Mouse (Mus musculus) ovary, postnatal 14 days (tissue): ENCODE results near the gene Urm1.

Source experiments
- DNase-seq: peaks from one replicate; pipeline ENCODE4 v3.0.0; 2022; ENCODE audit warnings: low spot score

The Urm1 gene

DNA sequence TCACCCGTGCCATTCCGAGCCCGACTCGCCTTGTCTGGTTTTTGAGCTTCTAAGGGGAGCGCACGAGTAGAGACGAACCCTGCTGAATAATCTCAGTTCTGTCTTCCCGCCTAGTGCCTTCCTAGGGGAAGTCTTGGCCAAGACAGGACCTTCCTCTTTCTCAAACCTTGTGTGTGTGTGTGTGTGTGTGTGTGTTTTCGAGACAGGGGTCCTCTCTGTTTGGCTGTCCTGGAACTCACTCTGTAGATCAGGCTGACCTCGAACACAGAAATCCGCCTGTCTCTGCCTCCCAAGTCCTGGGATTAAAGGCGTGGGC, 7.8 kb downstream of the Urm1 start:
- DNase-seq = no peak

DNA sequence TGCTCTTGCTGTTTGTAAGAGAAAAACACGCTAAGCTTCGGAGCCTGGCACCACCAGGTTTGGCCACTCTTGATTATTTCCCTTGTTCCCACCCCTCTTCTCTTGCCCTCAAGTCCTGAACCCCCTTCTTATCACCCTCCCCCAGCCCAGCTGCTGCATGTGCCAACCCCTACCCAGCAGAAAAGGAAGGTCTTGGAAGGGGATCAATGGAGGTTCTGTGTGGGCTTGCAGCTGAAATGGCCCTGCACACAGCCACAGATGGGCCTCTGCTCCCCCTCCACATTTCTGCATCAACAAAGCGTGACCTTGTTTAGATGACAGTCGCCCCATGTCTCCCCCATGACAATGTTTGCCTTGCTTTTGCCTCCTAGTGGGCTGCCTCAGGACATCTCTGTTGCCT, 11.2 kb downstream of the Urm1 start:
- DNase-seq = no peak

DNA sequence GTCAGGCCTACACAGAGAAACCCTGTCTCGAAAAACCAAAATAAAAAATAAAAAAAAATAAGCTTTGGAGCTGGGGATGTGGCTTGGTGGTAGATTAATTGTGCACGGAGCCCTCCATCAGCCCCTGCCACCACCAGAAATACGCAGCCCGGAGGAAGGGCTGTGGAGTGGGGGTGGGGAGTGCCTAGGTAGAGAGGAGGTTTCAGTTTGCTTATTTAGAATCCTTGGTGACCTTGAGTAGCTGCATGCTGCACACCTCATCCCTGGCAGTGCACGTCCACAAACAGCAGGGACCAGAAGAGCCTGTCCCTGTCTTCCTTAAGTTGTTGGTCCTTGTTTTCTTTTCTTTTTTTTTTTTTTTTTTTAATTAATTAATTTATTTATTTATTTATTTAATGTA, 13.9 kb downstream of the Urm1 start:
- DNase-seq = no peak

DNA sequence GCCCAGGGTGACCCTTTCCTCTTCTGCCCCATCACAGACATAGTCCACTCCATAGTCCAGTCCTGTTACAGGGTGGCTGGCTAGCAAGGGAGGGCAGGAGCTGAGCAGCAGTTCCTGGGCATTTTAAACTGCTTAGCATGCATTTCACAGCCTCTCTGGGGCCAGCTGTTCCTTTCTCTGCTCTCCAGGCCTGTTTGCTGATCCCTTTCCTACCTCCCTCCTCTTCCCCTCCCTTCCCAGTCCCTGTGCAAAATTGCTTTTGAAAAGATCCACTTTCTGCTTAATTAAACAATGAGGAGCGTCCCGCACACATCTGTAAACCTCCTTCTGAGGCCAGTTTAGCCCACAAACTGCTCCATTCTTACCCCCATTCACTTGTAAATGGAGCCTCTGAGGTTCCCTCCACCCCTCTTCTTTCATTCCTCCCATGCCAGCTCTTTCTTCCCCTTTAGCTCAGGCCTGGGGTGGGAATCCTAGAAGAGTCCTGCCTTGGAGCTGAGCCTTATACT, 15.6 kb downstream of the Urm1 start:
- DNase-seq = no peak

DNA sequence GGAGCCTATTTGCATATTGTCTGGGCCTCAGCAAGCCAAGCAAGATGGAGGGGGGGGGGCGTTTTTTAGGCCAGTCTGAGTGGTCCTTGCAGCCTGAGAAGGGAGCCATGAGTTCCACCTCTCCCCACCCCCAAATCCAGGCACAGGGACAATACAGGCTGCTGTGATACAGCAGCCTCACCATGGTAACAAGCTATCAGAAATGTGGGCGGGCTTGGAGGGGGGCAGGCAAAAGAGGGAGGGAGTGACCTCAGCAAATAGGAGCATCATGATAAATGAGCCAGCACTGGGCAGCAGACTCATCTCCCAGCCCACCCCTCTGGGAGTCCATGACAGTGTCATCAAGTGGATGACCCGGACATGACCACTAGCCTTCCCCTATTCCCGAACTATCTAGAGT, 19.6 kb downstream of the Urm1 start:
- no peak for DNase-seq

DNA sequence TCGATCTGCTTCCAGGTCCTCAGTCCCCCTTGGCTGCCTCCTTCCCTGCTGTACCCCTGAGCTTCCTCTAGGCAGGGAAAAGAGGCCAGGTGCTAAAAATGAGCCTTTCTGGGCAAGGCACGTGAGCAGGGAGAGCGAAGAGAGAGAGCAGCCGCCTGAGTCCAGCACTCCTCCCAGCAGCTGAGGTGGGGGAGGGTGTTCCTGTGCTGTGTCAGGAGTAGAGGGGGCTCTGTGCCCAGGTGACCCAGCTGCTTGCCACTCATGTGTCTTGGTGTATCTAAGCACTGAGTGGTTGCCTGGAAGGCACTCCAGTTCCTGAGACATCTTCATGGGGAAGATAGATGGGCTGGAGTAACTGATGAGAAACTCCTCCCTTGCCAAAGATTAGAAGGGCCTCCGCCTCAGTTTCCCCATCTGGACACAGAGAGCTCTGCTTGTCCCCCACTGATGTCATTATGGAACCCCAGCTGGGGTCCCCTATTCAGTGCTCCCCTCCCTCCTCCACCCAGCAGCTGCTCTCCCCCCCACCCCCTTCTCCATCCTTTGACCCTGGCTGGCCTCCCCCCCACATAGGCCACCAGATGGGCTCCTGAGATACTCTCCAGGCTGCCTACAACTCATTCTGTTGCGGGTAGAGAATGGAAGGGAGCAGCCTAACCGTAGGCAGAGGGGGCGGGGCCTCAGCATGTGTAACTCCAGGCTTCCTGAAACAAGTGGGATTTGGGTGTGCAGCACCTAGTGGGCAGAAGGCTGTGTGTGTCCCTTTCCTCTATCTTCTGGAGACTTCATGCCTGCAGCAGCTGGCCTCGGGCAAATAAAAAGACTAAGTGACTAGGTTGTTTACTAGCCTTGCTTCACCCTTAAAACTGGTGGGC, 23.6 kb downstream of the Urm1 start:
- no peak for DNase-seq

DNA sequence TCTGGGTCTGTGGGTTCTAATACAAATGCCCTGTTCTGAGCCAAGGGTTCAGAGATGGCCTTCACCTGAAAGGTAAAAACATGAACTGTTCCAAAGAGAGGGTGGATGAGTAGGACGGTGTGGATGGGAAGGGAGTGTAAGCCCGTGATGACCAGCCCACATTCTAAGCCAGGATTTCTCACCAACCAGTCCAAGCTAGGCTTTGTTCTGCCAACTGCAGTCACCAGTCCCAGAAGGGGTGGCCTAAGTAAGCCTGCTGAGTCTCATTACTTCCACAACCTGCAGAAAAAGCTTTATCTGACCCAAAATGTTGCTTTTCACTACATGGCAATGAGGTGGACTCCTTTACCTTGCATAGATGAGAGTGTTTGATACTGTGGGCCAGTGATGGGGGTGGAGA, 24.2 kb downstream of the Urm1 start:
- no peak for DNase-seq

DNA sequence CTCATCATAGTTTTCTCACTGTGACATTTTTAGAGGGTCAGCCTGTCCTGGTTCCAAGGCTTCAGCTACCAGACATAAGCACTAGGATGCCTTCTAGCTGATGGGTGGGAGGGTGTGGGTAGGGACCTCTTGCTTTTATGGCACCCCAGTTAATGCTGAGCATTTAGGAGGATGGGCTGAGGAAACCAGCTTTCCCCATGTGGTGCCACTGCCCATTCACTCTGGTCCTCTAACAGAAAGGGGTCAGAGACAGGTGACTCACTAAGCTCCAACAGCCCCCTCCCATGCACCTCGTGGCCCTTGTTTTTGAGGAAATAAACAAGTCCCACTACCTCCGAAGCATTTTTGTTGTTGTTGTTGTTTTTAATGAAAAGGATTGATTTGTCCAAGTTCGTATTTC, 24.8 kb downstream of the Urm1 start:
- no peak for DNase-seq

DNA sequence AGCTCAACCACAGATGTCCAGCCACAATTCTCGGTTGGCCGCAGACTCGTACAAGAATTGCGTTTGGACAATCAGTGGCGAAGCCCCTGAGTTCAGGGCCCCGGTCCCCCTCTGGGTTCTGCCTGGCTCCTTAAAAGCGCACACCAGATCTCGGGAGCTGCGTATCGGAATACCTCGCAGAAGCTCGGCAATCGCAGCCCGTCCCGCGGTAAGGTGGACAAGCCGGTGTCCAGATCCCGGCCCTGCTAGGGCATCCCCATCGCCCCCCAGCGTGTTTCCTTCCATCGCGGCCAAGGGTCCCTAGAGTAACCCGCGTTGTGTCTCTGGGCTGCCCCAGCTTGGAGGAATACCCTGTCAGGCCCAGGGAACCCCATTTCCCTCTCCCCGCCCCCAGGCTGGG, 25.8 kb downstream of the Urm1 start:
- DNase-seq = no peak

DNA sequence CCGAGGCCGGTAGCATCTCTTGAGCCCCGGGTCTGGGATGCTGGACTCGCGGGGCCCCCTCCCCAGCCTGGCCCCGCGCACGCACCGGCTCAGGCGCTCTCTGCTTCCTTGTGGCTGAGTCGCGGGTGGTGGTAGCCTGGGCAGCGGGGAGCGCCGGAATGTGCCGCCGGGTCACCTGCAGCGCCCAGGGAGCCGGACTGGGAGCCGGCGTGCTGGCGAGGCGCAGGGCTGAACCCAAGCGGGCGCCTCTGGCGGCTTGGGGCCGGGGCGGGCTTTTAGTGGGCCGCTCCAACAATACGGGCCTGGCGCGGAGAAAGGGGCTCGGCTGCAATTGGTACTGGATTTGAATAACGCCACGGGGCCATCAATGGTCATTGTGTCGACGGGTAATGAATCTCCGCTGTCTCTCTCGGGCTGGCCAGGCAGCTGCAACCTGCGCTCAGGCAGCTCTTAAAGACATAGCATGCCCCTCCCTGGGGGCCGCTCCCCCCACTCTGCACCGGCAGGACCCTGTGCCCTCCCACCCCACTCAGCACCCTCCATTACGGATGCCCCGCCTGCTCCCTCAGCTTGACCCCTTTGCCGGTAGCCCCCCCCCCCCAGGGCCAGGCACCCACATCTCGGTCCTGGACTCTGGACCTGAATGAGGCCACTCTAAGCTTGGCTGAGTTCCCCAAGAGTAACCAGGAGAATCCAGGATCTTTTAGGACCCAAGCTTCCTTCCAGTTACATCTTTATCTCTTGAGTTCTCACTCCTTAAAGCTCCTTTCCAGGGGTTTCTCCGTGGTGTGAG, 26.4 kb downstream of the Urm1 start:
- DNase-seq = no peak

DNA sequence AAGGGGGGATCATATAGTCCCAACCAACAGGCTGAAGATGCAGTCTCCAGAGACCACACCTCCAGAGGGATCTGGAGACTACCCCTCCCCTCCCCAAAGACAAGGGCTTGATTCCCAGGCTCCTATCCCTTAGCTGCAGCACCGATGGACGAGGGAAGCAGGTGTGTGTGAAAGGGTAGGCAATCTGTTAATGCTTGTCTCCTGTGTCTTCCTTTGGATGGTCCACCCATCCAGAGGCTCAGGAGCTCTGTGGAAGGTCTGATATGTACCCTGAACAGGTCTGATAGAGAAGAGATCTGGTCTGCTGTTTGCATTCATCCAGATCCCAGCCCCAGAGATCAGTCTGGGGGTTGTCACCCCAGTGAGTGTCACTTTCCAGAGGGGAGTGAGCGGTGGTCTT, 27.0 kb downstream of the Urm1 start:
- DNase-seq = no peak

DNA sequence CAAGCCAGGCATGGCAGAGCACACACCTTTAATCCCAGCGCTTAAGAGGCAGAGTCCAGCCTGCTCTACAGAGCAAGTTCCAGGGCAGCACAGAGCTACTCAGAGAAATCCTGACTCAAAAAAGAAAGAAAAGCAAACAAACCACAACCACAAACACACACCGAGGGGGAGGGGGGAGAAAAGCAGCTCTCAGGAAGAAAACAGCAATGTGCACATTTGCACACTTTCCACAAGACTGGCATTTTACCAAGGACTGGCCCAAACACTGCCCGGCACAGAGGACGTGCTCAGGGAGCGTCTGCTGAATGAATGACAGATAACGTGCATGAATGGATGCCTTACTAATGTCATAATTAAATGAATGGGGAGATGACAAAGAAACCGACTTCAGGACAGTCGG, 29.2 kb downstream of the Urm1 start:
- no peak for DNase-seq

DNA sequence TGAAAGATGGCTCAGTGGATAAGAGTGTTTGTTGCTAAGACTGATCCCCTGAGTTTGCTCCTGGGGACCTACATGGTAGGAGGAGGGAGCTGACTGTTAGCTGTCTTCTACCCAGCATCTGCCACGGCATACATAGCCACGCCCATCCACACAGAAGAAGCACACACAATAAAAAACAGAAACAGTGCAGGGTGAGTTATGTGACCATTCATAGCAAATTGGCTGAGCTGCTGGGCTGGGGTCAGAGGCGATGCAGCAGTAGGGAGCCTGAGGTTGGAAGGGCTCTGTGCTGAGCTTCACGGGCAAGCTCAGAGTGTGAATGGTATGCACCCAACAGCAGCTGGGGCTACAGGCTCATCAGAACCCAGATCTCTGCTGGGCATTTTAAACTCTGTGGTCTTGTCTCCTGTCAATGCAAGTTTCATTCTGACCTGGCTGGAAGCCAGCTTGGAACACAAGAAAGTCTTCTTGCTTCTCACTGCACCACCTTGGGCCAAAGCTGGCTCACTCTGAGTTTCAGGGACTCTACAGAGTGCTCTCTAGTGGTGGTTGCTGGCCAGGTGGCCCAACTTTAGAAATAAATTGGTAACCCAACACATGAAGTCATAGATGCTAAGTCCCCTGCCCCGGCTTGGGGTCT, 30.1 kb downstream of the Urm1 start:
- no peak for DNase-seq

DNA sequence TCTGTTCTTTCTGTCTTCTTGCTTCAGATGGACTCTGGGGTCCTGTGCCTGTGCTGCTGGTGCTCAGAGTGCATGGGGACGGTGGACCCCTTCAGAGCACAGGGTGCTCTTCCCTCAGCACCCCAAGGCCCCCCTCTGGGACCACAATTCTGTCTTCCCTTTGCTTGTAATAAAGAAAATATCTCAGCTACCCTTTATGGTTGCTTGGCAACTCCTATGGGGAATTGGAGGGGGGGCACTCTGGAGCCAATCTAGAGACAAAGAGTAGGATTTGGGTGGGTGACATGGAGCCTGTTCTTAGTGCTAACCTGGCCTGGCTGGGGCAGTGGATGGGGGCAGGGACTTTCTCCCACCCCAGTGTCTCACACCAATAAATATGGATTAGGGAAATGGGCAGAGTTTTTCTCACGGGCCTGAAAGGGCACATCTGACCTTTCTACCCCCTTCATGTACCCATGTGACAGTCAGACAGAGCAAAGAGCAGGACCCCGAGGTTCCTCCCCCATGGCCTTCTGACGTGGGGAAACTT, 33.1 kb downstream of the Urm1 start:
- no peak for DNase-seq

DNA sequence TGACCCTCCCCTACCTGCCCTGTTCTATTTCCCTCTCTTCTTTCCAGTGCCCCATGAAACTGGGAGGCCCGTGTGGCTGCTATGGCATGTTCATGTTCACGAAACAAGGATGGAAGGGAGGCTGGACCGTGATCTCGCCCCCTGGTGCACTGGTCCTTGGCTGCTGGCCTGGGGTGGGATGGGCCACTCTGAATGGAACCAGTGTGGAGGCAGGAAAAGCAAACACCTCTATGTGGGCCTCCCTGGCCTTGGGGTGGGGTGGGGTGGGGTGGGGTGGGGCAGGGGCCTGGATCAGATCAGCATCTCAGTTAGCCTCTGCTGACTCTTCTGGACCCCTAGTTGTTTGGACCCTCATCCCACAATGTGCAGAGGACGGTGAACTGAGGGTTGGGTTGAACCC, 33.9 kb downstream of the Urm1 start:
- DNase-seq = no peak

DNA sequence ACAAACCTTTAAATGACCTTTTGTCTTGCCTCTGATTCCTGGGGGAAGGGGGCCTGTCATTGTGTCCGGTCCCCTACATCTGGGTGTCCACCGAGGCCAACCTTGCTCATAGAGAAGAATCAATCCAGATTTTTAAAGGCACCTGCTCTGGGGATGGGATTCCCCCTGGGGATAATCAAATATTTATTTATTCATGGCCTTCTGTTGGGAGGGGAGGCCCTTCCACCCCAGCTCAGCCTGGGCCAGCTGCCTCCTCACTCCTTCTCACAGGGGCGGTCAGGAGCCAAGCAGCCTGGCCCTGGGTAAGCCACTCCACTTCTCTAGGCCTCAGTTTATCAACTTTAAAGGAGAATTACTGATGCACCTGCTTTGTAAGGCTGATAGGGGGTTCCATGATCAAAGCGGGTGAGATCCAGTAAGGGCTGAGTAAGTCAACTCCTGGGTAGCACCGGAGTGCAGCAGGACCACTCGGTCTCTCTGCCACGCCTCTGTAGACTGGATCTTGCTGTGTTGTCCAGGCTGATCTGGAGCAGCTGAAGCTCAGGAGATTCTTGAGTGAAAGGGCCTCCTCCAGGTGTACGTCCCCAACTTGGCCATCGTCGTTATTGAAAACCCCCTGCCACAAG, 35.8 kb downstream of the Urm1 start:
- DNase-seq = no peak

DNA sequence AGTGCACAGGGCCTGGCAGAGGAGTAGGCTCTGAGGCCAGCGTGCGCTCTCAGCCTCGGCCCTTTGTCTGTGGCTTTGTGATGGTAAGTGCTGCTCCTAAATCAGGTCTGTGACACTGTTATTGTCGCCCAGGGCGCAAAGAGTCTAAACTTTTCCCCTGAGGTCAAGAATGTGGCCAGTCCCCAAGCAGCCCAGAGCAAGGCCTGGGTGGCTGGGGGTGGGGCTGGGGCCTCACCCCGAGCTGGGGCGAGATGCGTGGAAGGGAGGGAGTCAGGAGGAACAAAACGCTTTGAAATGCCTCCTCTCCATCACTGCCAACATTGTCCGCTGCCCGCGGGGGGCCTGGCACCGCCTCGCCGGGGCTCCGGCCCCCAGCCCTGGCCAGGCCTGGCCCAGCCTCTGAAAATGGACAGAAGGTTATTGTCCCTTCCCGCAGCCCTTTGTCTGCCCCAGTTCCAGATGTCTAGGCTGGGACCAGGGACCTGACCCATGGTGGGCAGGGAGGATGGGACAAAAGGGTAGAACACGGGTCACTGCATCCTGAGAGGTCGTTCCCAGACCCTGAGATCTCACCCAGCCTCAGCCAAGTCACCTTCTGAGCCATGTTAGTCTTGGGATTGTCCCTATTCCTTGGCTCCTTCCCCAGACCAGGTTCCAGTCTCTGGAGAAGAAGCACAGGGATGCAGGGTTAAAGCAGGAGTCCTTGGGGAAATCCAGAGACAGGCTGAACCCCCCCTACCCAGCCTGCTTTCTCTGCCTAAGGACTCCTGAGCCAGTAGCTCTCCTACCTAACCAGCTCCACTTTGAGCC, 36.8 kb downstream of the Urm1 start:
- no peak for DNase-seq

DNA sequence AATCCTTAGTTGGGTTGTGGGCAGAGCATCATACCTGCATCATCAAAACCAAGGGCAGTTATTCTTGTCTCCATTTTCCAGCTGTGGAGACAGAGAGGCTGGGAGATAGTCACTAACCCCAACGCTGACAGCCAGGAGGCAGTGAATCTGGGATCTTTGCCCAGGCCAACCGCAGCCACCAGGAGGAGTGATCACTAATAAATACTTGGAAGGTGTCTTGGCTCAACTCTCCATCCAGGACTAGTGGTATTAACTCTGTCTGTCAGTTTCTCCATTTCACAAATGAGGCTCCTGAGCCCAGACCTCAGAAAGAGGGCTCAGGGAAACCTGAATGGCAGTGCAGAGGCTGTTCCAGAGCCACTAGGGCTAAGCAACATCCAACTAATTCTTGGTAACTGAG, 37.5 kb downstream of the Urm1 start:
- no peak for DNase-seq

DNA sequence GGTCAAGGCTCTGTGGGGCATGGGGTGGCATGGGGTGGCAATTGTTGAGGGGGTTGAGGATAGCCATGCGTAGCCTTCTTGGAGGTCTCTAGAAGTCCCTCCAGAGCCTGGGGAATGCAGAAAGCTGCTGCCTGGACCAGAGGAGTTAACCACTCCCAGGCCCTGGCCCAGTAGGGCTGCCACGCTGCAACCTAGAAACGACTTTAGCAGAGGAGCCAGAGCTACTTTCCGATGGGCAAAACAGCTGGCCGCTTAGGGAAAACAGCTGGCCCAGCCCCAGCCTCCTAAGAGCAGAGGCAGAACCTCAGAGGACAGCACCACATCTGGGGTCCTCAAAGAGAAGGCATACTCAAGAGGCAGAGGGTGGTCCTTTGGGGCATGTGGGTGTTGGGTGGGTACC, 38.1 kb downstream of the Urm1 start:
- DNase-seq = no peak

DNA sequence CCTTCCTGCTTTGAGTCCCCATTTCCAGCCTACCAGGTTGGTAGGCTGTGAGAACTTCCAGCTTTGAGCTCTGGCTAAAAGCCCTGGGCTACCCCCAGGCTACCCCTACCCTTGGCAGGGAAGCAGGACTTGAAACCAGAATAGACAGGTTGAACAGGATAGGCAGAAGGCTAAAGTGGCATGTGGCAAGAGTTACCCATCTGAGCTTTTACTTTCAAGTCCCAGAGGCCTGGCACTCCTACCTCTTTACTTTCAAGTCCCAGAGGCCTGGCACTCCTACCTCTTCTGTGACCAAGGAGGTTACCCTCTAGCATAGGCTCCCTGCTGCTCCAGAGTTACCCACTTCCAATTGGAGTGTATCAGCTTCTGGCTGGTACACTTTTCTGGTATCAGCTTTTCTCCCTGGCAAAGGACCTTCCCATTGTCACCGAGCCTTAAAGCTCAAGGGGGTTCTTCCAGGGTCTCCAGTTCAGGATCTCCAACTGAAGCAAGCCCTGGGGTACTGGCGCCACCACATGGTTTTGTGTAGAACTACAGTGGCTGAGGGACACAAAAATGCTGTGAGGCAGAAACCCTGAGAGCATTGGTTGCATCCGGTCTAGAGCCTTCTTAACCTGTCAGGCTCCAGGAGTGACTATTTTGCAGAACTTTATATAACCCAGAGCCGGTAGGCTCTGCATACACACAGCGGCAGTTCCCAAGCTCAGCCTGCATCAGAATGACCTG, 39.0 kb downstream of the Urm1 start:
- DNase-seq = peak; percentile 41

DNA sequence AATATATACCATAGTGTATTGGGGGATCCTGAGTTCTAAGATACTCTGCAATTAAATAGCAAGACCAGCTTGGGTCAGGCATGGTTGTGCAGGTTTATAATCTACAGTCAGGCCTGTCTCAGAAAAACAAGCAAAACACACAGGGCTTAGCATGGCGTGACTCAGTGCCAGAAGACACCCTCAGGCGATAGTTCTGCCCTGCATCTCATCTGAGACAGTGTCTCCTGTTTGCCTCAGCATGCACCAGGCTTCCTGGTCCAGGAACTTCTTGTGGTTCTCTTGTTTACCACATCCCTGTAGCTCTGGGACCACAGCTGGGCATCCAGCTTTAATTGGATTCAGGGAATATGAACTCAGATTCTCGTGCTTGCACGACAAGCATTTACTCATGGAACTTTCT, 45.2 kb downstream of the Urm1 start:
- no peak for DNase-seq
